Mouse (Mus musculus) embryo, embryonic 11.5 days (tissue): ENCODE measurements around the gene Clic5.

Experiments used
- DNase-seq: peaks from one replicate; pipeline ENCODE4 v3.0.0-alpha.2; 2012; ENCODE audit warnings: low read depth, low spot score

Gene Clic5

GRCm38 (mm10) chr17:44192981-44193380, 4.6 kb downstream of the Clic5 start:
- DNase-seq: no peak

GRCm38 (mm10) chr17:44199158-44199557, 10.8 kb downstream of the Clic5 start:
- DNase-seq: no peak

- no peak for DNase-seq
These were observed 14.6 kb downstream of the Clic5 start for GRCm38 (mm10) chr17:44202952-44203351.

GRCm38 (mm10) chr17:44204787-44205186, 16.4 kb downstream of the Clic5 start:
- DNase-seq: no peak

GRCm38 (mm10) chr17:44205562-44205961, 17.2 kb downstream of the Clic5 start:
- no peak for DNase-seq

- DNase-seq: no peak
These were observed 20.5 kb downstream of the Clic5 start for GRCm38 (mm10) chr17:44208900-44209299.

GRCm38 (mm10) chr17:44212960-44213619, 24.7 kb downstream of the Clic5 start:
- no peak for DNase-seq

- no peak for DNase-seq
These were observed 26.9 kb downstream of the Clic5 start for GRCm38 (mm10) chr17:44215196-44215799.

- no peak for DNase-seq
These were observed 28.8 kb downstream of the Clic5 start for GRCm38 (mm10) chr17:44217185-44217584.

GRCm38 (mm10) chr17:44219943-44220342, 31.6 kb downstream of the Clic5 start:
- no peak for DNase-seq

- no peak for DNase-seq
These were observed 40.0 kb downstream of the Clic5 start for GRCm38 (mm10) chr17:44228428-44228827.

GRCm38 (mm10) chr17:44230083-44230482, 41.7 kb downstream of the Clic5 start:
- DNase-seq: no peak

- no peak for DNase-seq
These were observed 50.8 kb downstream of the Clic5 start for GRCm38 (mm10) chr17:44239030-44239721.

GRCm38 (mm10) chr17:44240742-44241141, 52.4 kb downstream of the Clic5 start:
- DNase-seq: no peak

- DNase-seq: no peak
These were observed 55.7 kb downstream of the Clic5 start for GRCm38 (mm10) chr17:44244096-44244495.

- DNase-seq: no peak
These were observed 56.2 kb downstream of the Clic5 start for GRCm38 (mm10) chr17:44244625-44245024.

- no peak for DNase-seq
These were observed 57.8 kb downstream of the Clic5 start for GRCm38 (mm10) chr17:44246153-44246700.

GRCm38 (mm10) chr17:44249544-44249943, 61.2 kb downstream of the Clic5 start:
- no peak for DNase-seq

GRCm38 (mm10) chr17:44252653-44253052, 64.3 kb downstream of the Clic5 start:
- DNase-seq: no peak

- DNase-seq: no peak
These were observed 66.3 kb downstream of the Clic5 start for GRCm38 (mm10) chr17:44254698-44255097.

GRCm38 (mm10) chr17:44256583-44256982, 68.2 kb downstream of the Clic5 start:
- DNase-seq: peak; percentile 66

GRCm38 (mm10) chr17:44259245-44259644, 70.9 kb downstream of the Clic5 start:
- DNase-seq: no peak
